Mouse (Mus musculus): ENCODE data around the gene Fxyd6. TPM values are rescaled to one million over a fixed set of nuclear protein-coding genes. Genes with fewer than 3 reads are reported as not detected.

Gene Fxyd6
- polyA plus RNA-seq, 1 experiment from 2014 or later, result 766 TPM

DNA sequence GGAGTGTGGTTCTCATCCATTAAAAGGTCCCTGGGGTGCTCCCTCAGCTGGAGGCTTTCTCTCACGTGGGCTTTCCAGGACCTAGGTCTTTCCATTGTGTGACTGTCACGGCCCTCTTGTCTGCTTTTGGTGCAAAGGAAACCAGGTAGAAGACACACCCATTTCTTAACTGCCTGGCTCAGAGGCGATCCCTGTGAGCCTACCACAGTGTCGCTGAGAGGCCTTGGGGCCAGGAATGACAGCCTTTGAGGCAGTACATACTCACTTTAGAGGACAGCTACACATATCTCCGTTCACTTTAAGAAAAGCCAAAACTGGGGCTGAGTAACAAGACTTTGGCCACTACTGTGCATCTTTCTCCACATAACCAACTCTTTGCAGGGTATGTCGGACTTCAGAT lies 21.4 kb upstream of the Fxyd6 start:
- 82% methylated on average over 6 of the region's 6 CpGs for WGBS
- Histone ChIP-seq H3K4me1 (ENCODE audit: control insufficient read depth, insufficient read depth, low read depth, low read length) (no peaks in the 10 kb centered on the region), H3K4me3 (ENCODE audit: low read length) (no peak overlapping the region), H3K27me3 (replicated peaks; ENCODE audit: control insufficient read depth, insufficient read depth, low read length) (no peaks in the 10 kb centered on the region), H3K9ac (ENCODE audit: low read depth, low read length) (no peak overlapping the region), H3K4me2 (ENCODE audit: low read length) (no peak overlapping the region), H3K9me3 (ENCODE audit: control insufficient read depth, low read length) (no peaks in the 10 kb centered on the region), H3K36me3 (ENCODE audit: control insufficient read depth, insufficient read depth, low read length) (no peaks in the 10 kb centered on the region), H3K27ac (ENCODE audit: low read depth, low read length) (no peak overlapping the region)
- ATAC-seq, result no peak

- Histone ChIP-seq H3K27me3 (replicated peaks; ENCODE audit: control insufficient read depth, insufficient read depth, low read length) (no peaks in the 10 kb centered on the region), H3K4me1 (ENCODE audit: control insufficient read depth, insufficient read depth, low read depth, low read length) (no peaks in the 10 kb centered on the region), H3K36me3 (ENCODE audit: control insufficient read depth, insufficient read depth, low read length) (no peaks in the 10 kb centered on the region), H3K4me2 (ENCODE audit: low read length) (no peak overlapping the region), H3K9ac (ENCODE audit: low read depth, low read length) (no peak overlapping the region), H3K9me3 (ENCODE audit: control insufficient read depth, low read length) (no peaks in the 10 kb centered on the region), H3K4me3 (ENCODE audit: low read length) (no peak overlapping the region), H3K27ac (ENCODE audit: low read depth, low read length) (no peak overlapping the region)
- no peak for ATAC-seq
- WGBS, result 11% methylated on average over 4 of the region's 4 CpGs
Observed at GRCm38 (mm10) chr9:45349181-45349580, 20.8 kb upstream of the Fxyd6 start.

- H3K4me3 ChIP-seq (ENCODE audit: low read length), result no peak overlapping the region
- no peak for ATAC-seq
- no peak overlapping the region for H3K27ac ChIP-seq (ENCODE audit: low read depth, low read length)
- H3K27me3 ChIP-seq (replicated peaks; ENCODE audit: control insufficient read depth, insufficient read depth, low read length), result no peaks in the 10 kb centered on the region
- no peak overlapping the region for H3K9ac ChIP-seq (ENCODE audit: low read depth, low read length)
- H3K36me3 ChIP-seq (ENCODE audit: control insufficient read depth, insufficient read depth, low read length), result no peaks in the 10 kb centered on the region
- no peak overlapping the region for H3K4me2 ChIP-seq (ENCODE audit: low read length)
- no peaks in the 10 kb centered on the region for H3K4me1 ChIP-seq (ENCODE audit: control insufficient read depth, insufficient read depth, low read depth, low read length)
- no peaks in the 10 kb centered on the region for H3K9me3 ChIP-seq (ENCODE audit: control insufficient read depth, low read length)
- WGBS, result 50% methylated on average over 5 of the region's 5 CpGs
Observed at GRCm38 (mm10) chr9:45349851-45350250, 20.1 kb upstream of the Fxyd6 start.

DNA sequence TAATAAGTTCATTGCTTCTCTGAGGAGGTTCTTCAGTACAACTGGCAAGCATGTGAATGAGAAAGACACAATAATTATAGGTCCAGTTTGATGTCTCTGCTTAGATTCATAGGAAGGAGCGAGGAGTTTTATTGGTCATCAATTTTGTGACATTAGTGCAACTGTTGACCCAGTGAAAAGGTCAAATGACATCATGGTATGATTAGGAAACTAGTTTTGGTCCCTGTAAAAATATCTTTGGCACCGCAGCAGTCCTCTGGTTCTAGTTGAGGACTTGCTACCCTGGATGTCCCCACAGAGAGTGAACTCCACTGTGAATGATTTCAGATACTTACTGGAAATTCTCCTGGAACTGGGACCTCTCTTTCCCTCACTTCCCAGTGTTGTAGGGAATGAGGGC lies 14.8 kb upstream of the Fxyd6 start:
- 95% methylated on average over 2 of the region's 2 CpGs for WGBS
- H3K27me3 ChIP-seq (replicated peaks; ENCODE audit: control insufficient read depth, insufficient read depth, low read length), result no peaks in the 10 kb centered on the region
- no peak overlapping the region for H3K9ac ChIP-seq (ENCODE audit: low read depth, low read length)
- no peak overlapping the region for H3K4me2 ChIP-seq (ENCODE audit: low read length)
- H3K4me1 ChIP-seq (ENCODE audit: control insufficient read depth, insufficient read depth, low read depth, low read length), result no peaks in the 10 kb centered on the region
- no peak for ATAC-seq
- H3K4me3 ChIP-seq (ENCODE audit: low read length), result no peak overlapping the region
- H3K36me3 ChIP-seq (ENCODE audit: control insufficient read depth, insufficient read depth, low read length), result no peaks in the 10 kb centered on the region
- no peaks in the 10 kb centered on the region for H3K9me3 ChIP-seq (ENCODE audit: control insufficient read depth, low read length)
- H3K27ac ChIP-seq (ENCODE audit: low read depth, low read length), result no peak overlapping the region

DNA sequence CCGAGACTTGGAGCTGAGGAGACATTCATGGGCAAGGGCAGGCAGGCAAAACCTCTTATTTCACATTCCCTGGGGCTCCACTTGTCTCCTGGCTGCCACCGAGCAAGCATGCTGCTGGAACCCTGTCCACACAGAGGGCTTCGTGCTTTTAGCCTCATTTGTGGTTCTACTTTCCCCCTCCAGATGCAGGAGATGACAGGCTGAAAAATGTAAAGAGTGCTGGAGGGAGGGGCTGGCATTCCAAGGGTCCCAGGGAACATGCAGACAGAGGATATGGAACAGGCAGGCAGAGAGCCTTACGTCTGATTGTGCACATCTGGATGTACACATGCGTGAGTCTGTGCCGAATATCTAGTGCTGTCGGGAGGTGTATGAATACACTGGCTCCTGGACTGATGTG lies 11.6 kb upstream of the Fxyd6 start:
- Histone ChIP-seq H3K9me3 (ENCODE audit: control insufficient read depth, low read length) (no peaks in the 10 kb centered on the region), H3K27me3 (replicated peaks; ENCODE audit: control insufficient read depth, insufficient read depth, low read length) (no peaks in the 10 kb centered on the region), H3K9ac (ENCODE audit: low read depth, low read length) (no peak overlapping the region), H3K36me3 (ENCODE audit: control insufficient read depth, insufficient read depth, low read length) (no peaks in the 10 kb centered on the region), H3K4me1 (ENCODE audit: control insufficient read depth, insufficient read depth, low read depth, low read length) (no peaks in the 10 kb centered on the region; the same call in 1 of the 2 replicates), H3K27ac (ENCODE audit: low read depth, low read length) (no peak overlapping the region), H3K4me2 (ENCODE audit: low read length) (no peak overlapping the region), H3K4me3 (ENCODE audit: low read length) (no peak overlapping the region)
- ATAC-seq, result no peak
- WGBS, result 69% methylated on average over 7 of the region's 7 CpGs

DNA sequence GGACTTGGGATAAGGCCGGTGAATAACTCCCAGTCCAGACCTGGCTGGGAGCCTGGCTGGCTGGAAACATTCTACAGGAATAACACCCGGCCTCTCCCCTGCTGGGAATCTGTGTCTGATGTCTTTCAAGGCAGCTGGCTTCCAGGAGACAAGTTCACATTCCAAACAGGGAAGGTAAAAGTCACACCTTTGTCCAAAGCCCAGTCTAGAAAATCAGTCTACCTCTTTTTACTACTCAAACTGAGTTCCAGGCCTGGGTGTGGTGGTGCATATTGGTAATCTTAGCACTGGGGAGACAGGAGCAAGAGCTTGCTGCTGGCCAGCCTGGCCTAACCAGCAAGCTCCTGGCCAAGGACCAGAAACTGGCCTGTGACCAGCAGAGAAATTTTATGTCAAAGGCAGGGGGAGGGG lies 7.9 kb upstream of the Fxyd6 start:
- 35% methylated on average over 2 of the region's 2 CpGs for WGBS
- Histone ChIP-seq H3K4me2 (ENCODE audit: low read length) (no peak overlapping the region), H3K27ac (ENCODE audit: low read depth, low read length) (no peak overlapping the region)

DNA sequence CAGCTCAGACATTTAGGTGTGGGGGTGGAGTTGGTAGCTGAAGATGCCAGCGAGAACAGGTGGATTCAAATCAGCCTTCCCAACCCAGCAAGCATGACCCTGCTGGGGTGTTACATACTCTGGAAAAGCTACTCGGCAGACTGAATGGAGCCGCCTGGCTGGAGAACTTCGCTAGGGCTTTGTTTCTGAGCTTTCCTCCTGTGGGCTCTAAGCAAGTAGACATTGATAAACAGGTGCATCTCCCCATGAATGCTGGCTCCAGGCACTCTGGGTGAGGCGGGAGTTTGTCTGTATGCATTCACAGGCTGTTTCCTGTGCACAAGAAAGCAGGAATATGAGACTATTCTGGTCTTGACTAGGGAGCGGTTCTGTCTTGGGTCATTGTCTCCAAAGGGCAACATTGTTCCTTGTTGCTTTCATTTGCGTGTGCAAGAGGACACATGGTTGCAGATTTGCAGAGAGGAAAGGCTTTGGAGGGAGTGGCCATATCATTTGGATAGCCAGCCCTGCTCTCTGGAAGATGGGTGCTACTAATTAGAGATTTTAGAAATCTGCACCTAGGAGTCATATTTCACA lies 6.3 kb upstream of the Fxyd6 start:
- 39% methylated on average over 7 of the region's 7 CpGs for WGBS

More for the DNA sequence above, 7.9 kb upstream of the Fxyd6 start:
- no peaks in the 10 kb centered on the region for H3K9me3 ChIP-seq (ENCODE audit: control insufficient read depth, low read length)
- H3K4me1 ChIP-seq (ENCODE audit: control insufficient read depth, insufficient read depth, low read depth, low read length), result no peaks in the 10 kb centered on the region; the same call in 1 of the 2 replicates
- no peak overlapping the region for H3K9ac ChIP-seq (ENCODE audit: low read depth, low read length)
- ATAC-seq, result no peak
- H3K4me3 ChIP-seq (ENCODE audit: low read length), result no peak overlapping the region
- H3K36me3 ChIP-seq (ENCODE audit: control insufficient read depth, insufficient read depth, low read length), result no peaks in the 10 kb centered on the region
- no peaks in the 10 kb centered on the region for H3K27me3 ChIP-seq (replicated peaks; ENCODE audit: control insufficient read depth, insufficient read depth, low read length)

DNA sequence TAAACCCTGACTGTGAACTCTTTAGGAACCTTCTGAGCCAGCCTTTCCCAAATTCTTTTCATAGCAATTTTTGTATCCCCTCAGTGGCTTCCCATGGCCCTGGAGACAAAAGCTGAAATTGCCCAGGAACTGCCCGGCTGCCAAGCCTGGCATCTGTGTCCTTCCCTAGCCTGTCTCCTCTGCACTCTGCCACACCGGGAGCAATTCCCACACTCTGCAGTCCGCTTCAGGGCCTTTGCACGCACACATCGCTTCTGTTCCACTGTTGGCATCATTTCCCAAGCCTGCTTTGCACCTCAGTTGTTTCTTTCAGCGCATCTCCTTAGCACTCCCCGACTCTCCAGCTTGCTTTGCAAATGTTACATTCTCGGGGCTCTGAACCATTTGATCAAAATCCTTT lies 2.3 kb upstream of the Fxyd6 start:
- 59% methylated on average over 8 of the region's 8 CpGs for WGBS
- Histone ChIP-seq H3K27me3 (replicated peaks; ENCODE audit: control insufficient read depth, insufficient read depth, low read length) (no peaks in the 10 kb centered on the region), H3K4me3 (ENCODE audit: low read length) (no peak overlapping the region), H3K9me3 (ENCODE audit: control insufficient read depth, low read length) (no peaks in the 10 kb centered on the region), H3K9ac (ENCODE audit: low read depth, low read length) (no peak overlapping the region), H3K27ac (ENCODE audit: low read depth, low read length) (no peak overlapping the region), H3K4me2 (ENCODE audit: low read length) (no peak overlapping the region), H3K36me3 (ENCODE audit: control insufficient read depth, insufficient read depth, low read length) (no peaks in the 10 kb centered on the region), H3K4me1 (ENCODE audit: control insufficient read depth, insufficient read depth, low read depth, low read length) (peaks cover 20% of the 10 kb centered on the region)
- ATAC-seq, result no peak

More for the DNA sequence above, 6.3 kb upstream of the Fxyd6 start:
- H3K27me3 ChIP-seq (replicated peaks; ENCODE audit: control insufficient read depth, insufficient read depth, low read length), result no peaks in the 10 kb centered on the region
- no peaks in the 10 kb centered on the region for H3K9me3 ChIP-seq (ENCODE audit: control insufficient read depth, low read length)
- no peak overlapping the region for H3K27ac ChIP-seq (ENCODE audit: low read depth, low read length)
- H3K4me1 ChIP-seq (ENCODE audit: control insufficient read depth, insufficient read depth, low read depth, low read length), result no peaks in the 10 kb centered on the region; the same call in 1 of the 2 replicates
- H3K36me3 ChIP-seq (ENCODE audit: control insufficient read depth, insufficient read depth, low read length), result no peaks in the 10 kb centered on the region
- no peak overlapping the region for H3K4me2 ChIP-seq (ENCODE audit: low read length)
- H3K9ac ChIP-seq (ENCODE audit: low read depth, low read length), result no peak overlapping the region
- no peak overlapping the region for H3K4me3 ChIP-seq (ENCODE audit: low read length)
- ATAC-seq, result no peak

DNA sequence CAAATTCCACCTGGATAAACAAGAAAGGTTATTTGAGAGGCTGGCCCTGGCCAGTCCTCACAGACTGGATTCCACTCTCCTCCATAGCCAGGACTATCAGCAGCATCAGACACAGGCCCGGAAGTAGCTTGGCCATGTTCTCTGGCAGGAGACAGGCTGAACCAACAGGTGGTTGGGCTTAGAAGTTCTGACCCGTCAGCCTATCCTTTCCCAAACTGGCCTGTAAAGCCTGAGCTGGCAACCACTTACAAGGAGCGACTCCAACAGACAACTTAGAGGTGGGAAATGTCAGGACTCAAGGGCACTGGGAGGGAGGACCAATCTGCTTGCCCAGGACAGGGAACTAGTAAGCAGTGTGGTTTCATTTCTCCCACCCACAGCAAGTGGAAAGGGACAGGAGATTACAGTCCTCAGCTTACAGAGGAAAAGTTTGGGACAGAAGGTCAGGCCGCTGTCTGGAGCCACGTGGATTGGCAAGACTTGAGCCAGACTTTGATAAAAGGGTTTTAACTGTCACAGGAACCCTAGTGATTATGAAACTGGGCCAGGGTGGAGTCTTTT lies 1.6 kb upstream of the Fxyd6 start:
- no peaks in the 10 kb centered on the region for H3K9me3 ChIP-seq (ENCODE audit: control insufficient read depth, low read length)
- no peak overlapping the region for H3K9ac ChIP-seq (ENCODE audit: low read depth, low read length)
- WGBS, result 79% methylated on average over 5 of the region's 5 CpGs
- H3K4me1 ChIP-seq (ENCODE audit: control insufficient read depth, insufficient read depth, low read depth, low read length), result peaks cover 23% of the 10 kb centered on the region
- H3K4me2 ChIP-seq (ENCODE audit: low read length), result no peak overlapping the region
- no peaks in the 10 kb centered on the region for H3K36me3 ChIP-seq (ENCODE audit: control insufficient read depth, insufficient read depth, low read length)
- H3K27me3 ChIP-seq (replicated peaks; ENCODE audit: control insufficient read depth, insufficient read depth, low read length), result no peaks in the 10 kb centered on the region
- ATAC-seq, result no peak
- no peak overlapping the region for H3K4me3 ChIP-seq (ENCODE audit: low read length)
- H3K27ac ChIP-seq (ENCODE audit: low read depth, low read length), result no peak overlapping the region
